Mouse (Mus musculus) bone marrow macrophage, adult 2 months (primary cell): ENCODE measurements around the gene Elmod2.

Experiments
- CTCF ChIP-seq: IDR thresholded peaks from 2 replicates; pipeline ENCODE4 v1.5.1; 2012; ENCODE audit warnings: low read depth, mild to moderate bottlenecking, low read length, moderate library complexity
- POLR2A ChIP-seq: IDR thresholded peaks from 2 replicates; pipeline ENCODE4 v1.6.1; 2012; ENCODE audit warnings: mild to moderate bottlenecking, low read depth, low read length, borderline replicate concordance

DNA sequence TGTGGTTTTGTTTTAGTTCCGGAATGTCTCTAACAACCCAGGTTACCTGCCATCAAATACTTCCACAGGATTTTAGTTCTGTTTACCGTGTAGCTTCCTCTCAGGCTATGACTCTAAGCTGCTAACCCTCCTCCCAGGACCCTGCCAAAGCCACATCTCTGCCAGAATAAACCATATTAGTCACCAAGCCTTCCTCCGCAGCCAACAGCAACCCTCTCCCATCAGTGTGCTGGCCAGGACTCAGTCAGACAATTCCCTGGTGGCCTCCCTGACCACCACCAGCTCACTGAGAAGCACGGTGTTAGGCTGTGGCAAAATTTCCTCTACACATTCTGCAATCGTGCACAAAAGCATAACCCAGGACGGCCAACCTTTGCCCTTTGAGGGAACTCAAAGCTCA lies 53.9 kb downstream of the Elmod2 start:
- no peak for TF ChIP-seq POLR2A
- TF ChIP-seq CTCF = no peak
